In the genomic region with DNA sequence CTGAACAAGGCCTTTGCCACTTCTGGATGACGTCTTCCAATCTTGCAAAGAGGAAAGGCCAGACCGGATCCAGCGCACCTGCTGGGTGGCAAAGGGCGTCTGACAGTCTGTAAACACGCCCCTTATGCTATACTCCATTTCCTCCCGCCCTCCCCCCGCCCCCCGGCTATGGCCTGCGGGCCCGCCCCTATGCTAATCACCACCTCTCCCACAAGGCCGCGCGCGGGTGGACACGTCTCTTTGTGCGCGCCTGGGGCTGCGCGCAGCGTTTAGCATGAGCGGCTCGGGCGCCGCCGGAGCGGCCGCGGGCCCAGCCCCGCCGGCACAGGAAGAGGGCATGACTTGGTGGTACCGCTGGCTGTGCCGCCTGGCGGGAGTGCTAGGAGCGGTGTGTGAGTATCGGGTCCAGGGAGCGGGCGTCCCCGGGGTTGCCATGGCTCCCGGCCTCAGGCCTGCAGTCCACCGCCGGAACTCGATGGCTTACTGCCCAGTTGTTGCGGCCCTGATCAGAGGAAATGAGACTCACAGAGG, we compare ENCODE assay signal across 1 mouse cellular context.
TF ChIP-seq lines count a peak whose summit lies in the region.

Gene Cacfd1 (plus strand): TSS at position 213 of the 531 bp plus-strand sequence.

TF ChIP-seq in CH12.LX, 34 proteins besides CTCF, POLR2A, EP300 and RAD21 (continued from another document):
- TF ChIP-seq IRF4 (IDR thresholded peaks at IDR 0.05; ENCODE audit: low read depth, low read length) (peak; percentile 6; the same call in 1 of the 2 replicates), NELFE (IDR thresholded peaks at IDR 0.05; ENCODE audit: low read depth, low read length) (peak; percentile 67), MAZ (IDR thresholded peaks at IDR 0.05; ENCODE audit: low read depth, low read length) (peak; percentile 27; the same call in 1 of the 2 replicates), BHLHE40 (IDR thresholded peaks at IDR 0.05; ENCODE audit: low read depth, low read length) (peak; percentile 11; the same call in 1 of the 2 replicates), SIN3A (IDR thresholded peaks at IDR 0.05; ENCODE audit: low read length) (peak; percentile 87), HCFC1 (IDR thresholded peaks at IDR 0.05; ENCODE audit: low read depth, low read length) (peak; percentile 65), ELF1 (IDR thresholded peaks at IDR 0.05; ENCODE audit: low read depth, low read length) (peak; percentile 36)
